Mouse (Mus musculus) cerebellum, adult 2 months (tissue): ENCODE data around the gene Proz.

Source experiments
- CTCF ChIP-seq: fragments of 200-500 bp; IDR thresholded peaks from 2 replicates; pipeline ENCODE4 v1.5.1; 2011; ENCODE audit warnings: low read depth, mild to moderate bottlenecking, control low read depth, low read length, moderate library complexity, borderline replicate concordance; ENCODE audit not compliant: insufficient read depth
- POLR2A ChIP-seq: fragments of 200-500 bp; IDR thresholded peaks from 2 replicates; pipeline ENCODE4 v1.6.1; 2011; ENCODE audit warnings: low read length, control low read depth, borderline replicate concordance; ENCODE audit not compliant: insufficient read depth

GRCm38 (mm10) chr8:13105908-13106551 is 45.3 kb downstream of the Proz start:
- no peak for TF ChIP-seq POLR2A
- TF ChIP-seq CTCF: no peak
